Mouse (Mus musculus) 416B (cell line): Measurements from ENCODE around the gene Mettl17.

Experiments used
- DNase-seq: peaks from one replicate; pipeline ENCODE4 v3.0.0; 2011; ENCODE audit warnings: low read depth

Mettl17 gene

GRCm38 (mm10) chr14:51929309-51929943 lies 44.8 kb downstream of the Mettl17 start:
- DNase-seq = no peak

- DNase-seq = no peak
These were observed 45.3 kb downstream of the Mettl17 start for GRCm38 (mm10) chr14:51929968-51930367.

GRCm38 (mm10) chr14:51930824-51931223 lies 46.2 kb downstream of the Mettl17 start:
- DNase-seq = peak; percentile 73

- DNase-seq = no peak
These were observed 47.7 kb downstream of the Mettl17 start for GRCm38 (mm10) chr14:51932092-51933020.

GRCm38 (mm10) chr14:51939005-51939404 lies 54.4 kb downstream of the Mettl17 start:
- DNase-seq = no peak

- DNase-seq = peak; percentile 56
These were observed 56.4 kb downstream of the Mettl17 start for GRCm38 (mm10) chr14:51940944-51941560.

- peak; percentile 16 for DNase-seq
These were observed 56.9 kb downstream of the Mettl17 start for GRCm38 (mm10) chr14:51941577-51941976.

GRCm38 (mm10) chr14:51942236-51942635 lies 57.6 kb downstream of the Mettl17 start:
- DNase-seq = peak; percentile 68
